Mouse (Mus musculus) kidney, postnatal 0 days (tissue): ENCODE data around the gene Itih5. TPM values are rescaled to one million over a fixed set of nuclear protein-coding genes. Genes with fewer than 3 reads are reported as not detected.
A peak's percentile ranks its signal among the peaks of the same experiment; 100 is the strongest.

Experiments
- ATAC-seq: fragments of 200-750 bp; cut with Nextera tagmentation; replicated peaks from 2 replicates; pipeline ENCODE4 v1.8.0; 2017; ENCODE audit warnings: low read depth, moderate number of reproducible peaks, moderate TSS enrichment, moderate library complexity; ENCODE audit not compliant: low FRiP score
- DNase-seq: peaks from one replicate; pipeline ENCODE4 v3.0.0-alpha.2; 2016; ENCODE audit warnings: low spot score
- H3K27ac ChIP-seq: fragments of 300-500 bp; sonication (generic); 2 replicates; pipeline ENCODE4 v1.5.1; 2014; ENCODE audit warnings: mild to moderate bottlenecking
- H3K27me3 ChIP-seq: fragments of 300-500 bp; sonication (generic); 2 replicates; pipeline ENCODE4 v1.6.1; 2014; ENCODE audit warnings: low read length, mixed read lengths; ENCODE audit not compliant: insufficient read depth
- H3K36me3 ChIP-seq: fragments of 300-500 bp; sonication (generic); 2 replicates; pipeline ENCODE4 v1.6.1; 2014; ENCODE audit warnings: low read length, mixed read lengths; ENCODE audit not compliant: insufficient read depth
- H3K4me1 ChIP-seq: fragments of 300-500 bp; sonication (generic); replicated peaks from 2 replicates; pipeline ENCODE4 v1.6.1; 2014; ENCODE audit warnings: antibody characterized with exemption, low read length, mixed read lengths; ENCODE audit not compliant: insufficient read depth
- H3K4me2 ChIP-seq: fragments of 300-500 bp; sonication (generic); 2 replicates; pipeline ENCODE4 v1.6.1; 2014; ENCODE audit warnings: mild to moderate bottlenecking, low read length, moderate library complexity, mixed read lengths
- H3K4me3 ChIP-seq: fragments of 300-500 bp; sonication (generic); replicated peaks from 2 replicates; pipeline ENCODE4 v1.5.1; 2014; ENCODE audit warnings: low read depth, low read length
- H3K9ac ChIP-seq: fragments of 300-500 bp; sonication (generic); 2 replicates; pipeline ENCODE4 v1.6.1; 2014; ENCODE audit warnings: low read depth, low read length
- H3K9me3 ChIP-seq: fragments of 300-500 bp; sonication (generic); replicated peaks from 2 replicates; pipeline ENCODE4 v1.6.1; 2016; ENCODE audit warnings: low read length, inconsistent platforms, mixed read lengths
- CTCF ChIP-seq: IDR thresholded peaks from 2 replicates; pipeline ENCODE4 v1.5.1; 2016; ENCODE audit warnings: antibody characterized with exemption, low read depth, mild to moderate bottlenecking, moderate library complexity
- WGBS: fragments of 180-500 bp; shearing (Covaris S2); extraction: QIAGEN DNeasy Blood & Tissue Kit; methylation state at CpG from one replicate; pipeline ENCODE4 v1.1.7; 2014; 5-methylcytosine and 5-hydroxymethylcytosine counted together
- polyA plus RNA-seq: library from polyadenylated mRNA; unstranded; fragments of >200 nt; fragmentation: Nextera tagmentation; extraction: Ambion mirVana; gene quantifications from 2 replicates; pipeline ENCODE4 v1.2.1, GENCODE M21; 2015

The Itih5 gene
- polyA plus RNA-seq, 1 experiment from 2014 or later, result 5.1 TPM

DNA sequence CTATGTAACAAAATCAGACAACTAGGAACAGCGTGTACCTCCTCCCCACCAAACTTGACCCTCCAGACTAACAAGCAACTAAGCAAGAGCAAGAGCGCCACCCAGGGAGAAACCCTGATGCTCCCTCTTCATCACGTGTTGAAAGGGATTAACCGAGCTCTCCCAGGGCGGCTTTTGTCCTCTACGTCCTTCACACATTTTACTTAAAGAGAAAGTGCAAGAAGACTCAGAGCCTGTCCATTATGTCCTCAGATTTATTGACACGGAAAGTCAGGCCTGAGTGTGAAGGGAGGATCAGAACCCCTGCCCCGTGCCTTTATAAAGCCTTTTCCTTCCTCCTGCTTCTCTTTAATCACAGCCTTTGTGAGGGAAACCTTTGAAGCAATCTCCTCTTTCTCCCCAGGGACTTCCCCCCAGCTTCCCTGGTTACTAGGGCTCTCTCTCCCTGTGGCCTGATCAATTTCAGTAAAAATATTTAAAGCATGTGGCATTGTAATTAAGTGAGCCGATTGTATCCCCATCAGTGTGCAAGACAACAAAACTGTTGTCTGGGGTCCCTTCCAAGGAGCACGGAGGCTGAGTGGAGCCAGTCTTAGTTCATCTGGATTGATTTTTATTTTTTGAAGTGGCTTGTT is 131.4 kb downstream of the Itih5 start:
- Histone ChIP-seq H3K4me1 (no peaks in the 10 kb centered on the region), H3K9me3 (no peaks in the 10 kb centered on the region), H3K4me2 (0 out of 2 replicates have a peak overlapping the region, but pooled peaks have one; percentile 2), H3K27me3 (no peaks in the 10 kb centered on the region), H3K9ac (no peak overlapping the region), H3K36me3 (no peaks in the 10 kb centered on the region), H3K4me3 (no peak overlapping the region), H3K27ac (no peak overlapping the region)
- peak; percentile 53 for TF ChIP-seq CTCF
- peak; percentile 75 for DNase-seq
- 15% methylated on average over 10 of the region's 10 CpGs for WGBS
- peak; percentile 36; the same call in 1 of the 2 replicates for ATAC-seq

DNA sequence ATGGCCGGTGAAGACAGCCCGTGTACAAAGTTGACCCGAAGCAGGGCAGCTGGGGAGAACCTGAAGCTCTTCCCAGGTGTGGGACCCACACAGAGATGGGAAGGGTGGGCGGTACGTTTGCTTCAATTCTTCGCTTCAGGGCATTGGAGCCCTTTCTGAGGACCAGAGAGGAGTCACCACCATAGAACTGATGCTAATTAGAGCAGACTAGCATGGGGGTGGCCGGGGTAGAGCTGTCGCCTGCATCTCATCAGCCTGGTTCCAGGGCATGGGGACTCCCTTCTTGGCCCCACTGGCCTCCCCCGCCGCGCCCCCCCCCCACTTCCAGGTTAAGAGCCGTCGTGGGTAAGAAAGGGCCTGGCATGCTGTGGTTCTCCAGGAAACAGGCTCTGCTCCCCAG is 132.6 kb downstream of the Itih5 start:
- Histone ChIP-seq H3K9ac (no peak overlapping the region), H3K27ac (no peak overlapping the region), H3K4me2 (no peak overlapping the region), H3K9me3 (no peaks in the 10 kb centered on the region), H3K4me1 (no peaks in the 10 kb centered on the region), H3K4me3 (no peak overlapping the region), H3K36me3 (no peaks in the 10 kb centered on the region), H3K27me3 (no peaks in the 10 kb centered on the region)
- DNase-seq (no peak), ATAC-seq (no peak)
- WGBS, result 50% methylated on average over 13 of the region's 13 CpGs
- TF ChIP-seq CTCF, result no peak

DNA sequence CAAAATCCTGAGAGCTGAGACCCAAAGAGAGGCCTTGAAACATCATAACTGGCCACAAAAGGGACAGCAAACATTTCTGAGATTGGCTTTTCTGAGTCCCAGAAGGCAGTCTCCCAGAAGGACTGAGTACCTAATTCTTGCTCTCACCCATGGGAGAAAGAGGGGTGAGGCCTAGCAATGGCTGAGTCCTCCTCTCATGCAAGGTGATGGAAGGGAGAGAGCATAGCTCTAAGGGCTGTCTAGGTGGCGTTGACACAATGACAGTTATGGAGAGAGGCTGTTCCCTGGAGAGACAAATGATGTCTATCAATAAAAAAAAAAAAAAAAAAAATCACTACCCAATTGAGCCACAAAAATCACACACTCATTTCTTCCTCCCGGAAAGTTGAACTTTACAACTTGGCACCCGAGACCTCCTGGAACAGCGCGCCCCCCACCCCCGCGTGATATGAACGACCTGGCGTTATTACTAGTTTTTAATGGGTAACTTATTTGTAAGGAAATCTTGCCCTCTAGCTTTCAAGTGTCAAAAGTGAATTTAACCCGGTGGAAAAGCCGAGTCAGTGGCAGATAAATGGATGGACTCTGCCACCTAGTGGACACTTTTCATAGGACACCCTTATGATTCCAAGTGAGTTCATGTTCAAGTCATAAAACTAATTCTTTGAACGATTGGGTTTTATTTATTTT is 134.9 kb downstream of the Itih5 start:
- 5% methylated on average over 12 of the region's 12 CpGs for WGBS
- no peak; the same call in 1 of the 2 replicates for ATAC-seq

DNA sequence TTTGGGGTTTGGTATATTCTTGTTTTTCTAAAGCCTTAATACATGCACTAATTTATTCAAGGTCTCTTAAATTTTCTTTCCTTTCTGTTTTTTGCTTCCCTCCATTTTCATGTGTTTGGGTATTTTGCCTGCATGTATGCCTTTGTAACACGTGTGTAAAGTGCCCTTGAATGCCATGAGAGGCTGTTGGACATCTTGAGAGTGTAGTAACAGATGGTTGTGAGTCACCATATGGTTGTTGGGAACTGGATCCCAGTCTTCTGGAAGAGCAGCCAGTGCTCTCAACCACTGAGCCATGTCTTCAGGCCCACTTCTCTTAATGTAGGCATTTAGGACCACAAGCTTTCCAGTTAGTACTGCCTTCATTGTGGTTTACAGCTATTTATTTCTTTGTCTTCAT is 135.5 kb downstream of the Itih5 start:
- H3K4me3 ChIP-seq, result no peak overlapping the region
- no peaks in the 10 kb centered on the region for H3K27me3 ChIP-seq
- no peaks in the 10 kb centered on the region for H3K4me1 ChIP-seq
- H3K36me3 ChIP-seq, result no peaks in the 10 kb centered on the region
- no peak for TF ChIP-seq CTCF
- DNase-seq (no peak), ATAC-seq (no peak)
- H3K27ac ChIP-seq, result no peak overlapping the region
- H3K9me3 ChIP-seq, result no peaks in the 10 kb centered on the region
- H3K4me2 ChIP-seq, result no peak overlapping the region
- no peak overlapping the region for H3K9ac ChIP-seq
- 7% methylated on average over 1 of the region's 1 CpGs for WGBS

More for the DNA sequence above, 134.9 kb downstream of the Itih5 start:
- H3K4me2 ChIP-seq, result 0 out of 2 replicates have a peak overlapping the region, but pooled peaks have one; percentile 25
- no peaks in the 10 kb centered on the region for H3K4me1 ChIP-seq
- no peaks in the 10 kb centered on the region for H3K36me3 ChIP-seq
- H3K4me3 ChIP-seq, result no peak overlapping the region
- no peaks in the 10 kb centered on the region for H3K27me3 ChIP-seq
- H3K27ac ChIP-seq, result no peak overlapping the region
- H3K9me3 ChIP-seq, result no peaks in the 10 kb centered on the region
- peak; percentile 94 for DNase-seq
- peak; percentile 99 for TF ChIP-seq CTCF
- H3K9ac ChIP-seq, result no peak overlapping the region

GRCm38 (mm10) chr2:10290115-10290514 is 136.7 kb downstream of the Itih5 start:
- Histone ChIP-seq H3K27me3 (no peaks in the 10 kb centered on the region), H3K9me3 (no peaks in the 10 kb centered on the region), H3K4me3 (no peak overlapping the region), H3K36me3 (no peaks in the 10 kb centered on the region), H3K9ac (no peak overlapping the region), H3K4me1 (no peaks in the 10 kb centered on the region), H3K4me2 (no peak overlapping the region), H3K27ac (no peak overlapping the region)
- WGBS, result 77% methylated on average over 7 of the region's 7 CpGs
- no peak for ATAC-seq
- no peak for TF ChIP-seq CTCF
- no peak for DNase-seq

- WGBS, result 21% methylated on average over 10 of the region's 10 CpGs
- Histone ChIP-seq H3K27me3 (0 out of 2 replicates have a peak, but pooled peaks cover 8% of the 10 kb centered on the region), H3K9me3 (no peaks in the 10 kb centered on the region), H3K4me1 (no peaks in the 10 kb centered on the region), H3K36me3 (no peaks in the 10 kb centered on the region), H3K9ac (no peak overlapping the region), H3K4me3 (no peak overlapping the region), H3K27ac (no peak overlapping the region), H3K4me2 (no peak overlapping the region)
- peak; percentile 85 for DNase-seq
- ATAC-seq, result peak; percentile 85
- peak; percentile 56; the same call in 1 of the 2 replicates for TF ChIP-seq CTCF
These were observed 140.3 kb downstream of the Itih5 start for GRCm38 (mm10) chr2:10293556-10294206.
